Mouse (Mus musculus) myocyte (in vitro differentiated cells): ENCODE data around the gene Kif2a. TPM values are rescaled to one million over a fixed set of nuclear protein-coding genes. Genes with fewer than 3 reads are reported as not detected.
"Not testable (repeated sequence)": the region's sequence is repeated elsewhere in the genome, so short reads cannot be mapped to it uniquely, and the experiment has no call there.

ENCODE experiments used
- H3K27me3 ChIP-seq: one replicate; pipeline ENCODE4 v1.6.1; 2011; ENCODE audit not compliant: control insufficient read depth, insufficient read depth, insufficient read length
- H3K36me3 ChIP-seq: one replicate; pipeline ENCODE4 v1.6.1; 2011; ENCODE audit not compliant: control insufficient read depth, insufficient read depth
- H3K4me2 ChIP-seq: one replicate; pipeline ENCODE4 v1.6.1; 2011; ENCODE audit warnings: low read depth, control low read depth
- H3K4me3 ChIP-seq: one replicate; pipeline ENCODE4 v1.5.1; 2011; ENCODE audit warnings: mild to moderate bottlenecking, control low read depth, moderate library complexity
- H3K79me2 ChIP-seq: one replicate; pipeline ENCODE4 v1.6.1; 2011; ENCODE audit not compliant: control insufficient read depth, insufficient read depth
- H3ac ChIP-seq: one replicate; pipeline ENCODE4 v1.6.1; 2011; ENCODE audit not compliant: control insufficient read depth, insufficient read length
- CEBPB ChIP-seq: IDR thresholded peaks from 2 replicates; pipeline ENCODE4 v1.6.1; 2011; ENCODE audit warnings: mild to moderate bottlenecking, moderate library complexity; ENCODE audit not compliant: poor library complexity, insufficient read depth, severe bottlenecking
- E2F4 ChIP-seq: IDR thresholded peaks from one replicate; pipeline ENCODE4 v1.6.1; 2011; ENCODE audit warnings: mild to moderate bottlenecking, control low read depth, moderate library complexity; ENCODE audit not compliant: insufficient read depth
- MAX ChIP-seq: IDR thresholded peaks from one replicate; pipeline ENCODE4 v1.6.1; 2011; ENCODE audit warnings: low read depth, mild to moderate bottlenecking, control low read depth
- MYOD1 ChIP-seq, 3 experiments: IDR thresholded peaks; one replicate each; pipeline ENCODE4 v1.6.1; 2011; ENCODE audit warnings: control low read depth in 2 of 3, low read depth in 2 of 3, mild to moderate bottlenecking in 2 of 3, moderate library complexity in 1 of 3; ENCODE audit not compliant: insufficient read length in 2 of 3, control insufficient read depth in 1 of 3
- MYOG ChIP-seq, 3 experiments: IDR thresholded peaks; one replicate each; pipeline ENCODE4 v1.6.1; 2011; ENCODE audit warnings: control low read depth in 2 of 3, low read depth in 2 of 3, mild to moderate bottlenecking in 2 of 3; ENCODE audit not compliant: insufficient read length in 2 of 3, control insufficient read depth in 1 of 3, insufficient read depth in 1 of 3
- POLR2A ChIP-seq: IDR thresholded peaks from one replicate; pipeline ENCODE4 v1.6.1; 2011; ENCODE audit warnings: low read depth, mild to moderate bottlenecking, control low read depth, moderate library complexity; ENCODE audit not compliant: insufficient read length
- POLR2AphosphoS2 ChIP-seq: IDR thresholded peaks from one replicate; pipeline ENCODE4 v1.6.1; 2011; ENCODE audit warnings: low read depth, control low read depth; ENCODE audit not compliant: insufficient read length
- REST ChIP-seq: IDR thresholded peaks from one replicate; pipeline ENCODE4 v1.6.1; 2011; ENCODE audit warnings: mild to moderate bottlenecking, control low read depth, moderate library complexity; ENCODE audit not compliant: insufficient read depth, insufficient read length
- SRF ChIP-seq: IDR thresholded peaks from one replicate; pipeline ENCODE4 v1.6.1; 2011; ENCODE audit warnings: low read depth; ENCODE audit not compliant: control insufficient read depth, insufficient read length
- TCF12 ChIP-seq: IDR thresholded peaks from one replicate; pipeline ENCODE4 v1.6.1; 2011; ENCODE audit warnings: mild to moderate bottlenecking, control low read depth; ENCODE audit not compliant: poor library complexity, insufficient read depth, severe bottlenecking
- TCF3 ChIP-seq: IDR thresholded peaks from one replicate; pipeline ENCODE4 v1.6.1; 2011; ENCODE audit warnings: low read depth, control low read depth; ENCODE audit not compliant: insufficient read length
- USF1 ChIP-seq: IDR thresholded peaks from one replicate; pipeline ENCODE4 v1.6.1; 2011; ENCODE audit warnings: low read depth, mild to moderate bottlenecking, control low read depth, moderate library complexity
- polyA plus RNA-seq: library from polyadenylated mRNA; unstranded; fragments of >200 nt; fragmentation: generic; extraction: Trizol; gene quantifications from one replicate; pipeline ENCODE4 v1.2.1, GENCODE M21; 2012; ENCODE audit warnings: missing spikeins

Kif2a gene
- polyA plus RNA-seq, 1 experiment: 14.9 TPM

DNA sequence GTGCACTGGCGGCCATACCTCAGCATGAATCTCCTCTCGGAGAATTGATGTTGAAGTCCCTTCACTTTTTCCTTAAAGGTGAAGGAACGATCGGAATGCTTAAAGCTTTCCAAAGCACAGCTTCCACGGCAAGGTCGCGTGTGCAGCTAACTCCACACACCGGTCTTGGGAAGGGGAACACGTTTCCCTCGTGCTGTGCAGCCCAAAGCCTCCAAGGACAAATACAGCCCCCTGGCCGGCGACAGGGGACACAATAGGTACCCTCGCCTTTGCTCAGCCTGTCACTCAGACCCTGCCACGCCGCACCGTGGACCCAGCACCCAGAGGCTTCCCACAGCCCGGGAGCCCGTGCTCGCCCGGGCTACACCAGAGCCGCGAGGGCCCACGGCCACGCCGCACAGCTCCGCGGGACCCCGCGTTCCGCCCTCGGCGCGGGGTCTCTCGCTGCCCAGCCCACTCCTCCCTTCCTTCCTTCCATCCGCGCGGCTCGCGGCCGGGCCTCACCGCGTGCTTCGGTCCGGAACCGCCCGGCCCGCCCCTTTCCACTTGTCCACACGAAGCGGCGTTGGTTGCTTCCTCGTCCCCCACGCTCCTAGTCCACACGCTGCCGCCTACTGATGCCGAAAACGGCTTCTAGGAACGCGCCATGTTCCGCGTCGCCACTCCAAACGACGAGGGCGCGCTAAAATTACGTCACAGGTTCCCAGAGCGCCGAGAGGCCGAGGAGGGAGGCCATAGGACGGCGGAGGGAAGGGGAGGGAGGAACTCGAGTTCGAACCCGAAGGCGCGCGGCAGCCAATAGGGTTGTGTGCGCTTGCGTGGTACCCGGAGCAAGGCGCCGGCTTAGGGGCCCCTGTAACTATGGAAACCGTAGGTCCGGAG is 85.4 kb downstream of the Kif2a start, which contains the start of gene Ipo11:
Gene Ipo11 (minus strand): TSS at position 703 of the 882 bp plus-strand sequence.
- Histone ChIP-seq H3K4me2 (peak within 1 kb of the TSS; percentile 97), H3K36me3 (no peaks in the 10 kb centered on the region), H3ac (peak within 1 kb of the TSS; percentile 47), H3K27me3 (no peaks in the 10 kb centered on the region), H3K79me2 (peaks cover 50% of the 10 kb centered on the region), H3K4me3 (peak within 1 kb of the TSS; percentile 80)
- TF ChIP-seq E2F4 (peak; percentile 92), POLR2AphosphoS2 (peak; percentile 53), MAX (no peak), TCF12 (no peak), CEBPB (no peak), MYOD1 (IDR thresholded peaks at IDR 0.05; ENCODE audit: control insufficient read depth in 1 of 3, insufficient read length in 2 of 3, low read depth in 2 of 3) (no peak), USF1 (no peak), MYOG (IDR thresholded peaks at IDR 0.05; ENCODE audit: control insufficient read depth in 1 of 3, insufficient read depth in 1 of 3, insufficient read length in 2 of 3, low read depth in 2 of 3) (no peak), TCF3 (no peak), POLR2A (peak; percentile 72), SRF (peak; percentile 24), REST (no peak)

DNA sequence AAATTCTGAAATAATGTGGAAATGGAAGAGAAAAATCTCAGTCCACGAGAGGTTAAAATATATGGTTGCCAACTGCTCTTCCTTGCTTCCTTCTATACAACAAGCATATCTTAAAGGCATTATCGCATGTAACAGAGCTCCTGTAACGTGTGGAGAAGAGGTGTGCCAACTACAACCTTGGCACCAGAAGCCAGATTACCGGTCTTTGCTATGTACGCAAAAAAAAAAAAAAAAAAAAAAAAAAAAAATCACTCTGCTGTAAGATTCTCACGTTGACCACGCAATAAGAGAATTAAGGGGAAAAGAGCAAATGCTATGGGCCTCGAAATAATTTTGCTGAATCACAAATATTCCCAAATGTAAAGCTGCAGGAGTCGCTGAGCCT is 86.1 kb downstream of the Kif2a start:
- Histone ChIP-seq H3K79me2 (peaks cover 54% of the 10 kb centered on the region), H3K27me3 (no peaks in the 10 kb centered on the region), H3ac (peak overlapping the region; percentile 47), H3K36me3 (no peaks in the 10 kb centered on the region), H3K4me3 (peak overlapping the region; percentile 80), H3K4me2 (peak overlapping the region; percentile 97)
- no peak for TF ChIP-seq POLR2A
- TF ChIP-seq CEBPB: no peak
- TF ChIP-seq MAX: no peak
- no peak for TF ChIP-seq REST
- no peak for TF ChIP-seq TCF12
- no peak for TF ChIP-seq TCF3
- TF ChIP-seq MYOG (IDR thresholded peaks at IDR 0.05; ENCODE audit: control insufficient read depth in 1 of 3, insufficient read depth in 1 of 3, insufficient read length in 2 of 3, low read depth in 2 of 3): no peak
- no peak for TF ChIP-seq MYOD1 (IDR thresholded peaks at IDR 0.05; ENCODE audit: control insufficient read depth in 1 of 3, insufficient read length in 2 of 3, low read depth in 2 of 3)
- TF ChIP-seq SRF: no peak

GRCm38 (mm10) chr13:106929201-106929600 is 92.7 kb downstream of the Kif2a start:
- H3K36me3 ChIP-seq: no peaks in the 10 kb centered on the region
- H3K4me3 ChIP-seq: no peak overlapping the region
- H3ac ChIP-seq: no peak overlapping the region
- H3K27me3 ChIP-seq: no peaks in the 10 kb centered on the region
- H3K79me2 ChIP-seq: peaks cover 56% of the 10 kb centered on the region
- H3K4me2 ChIP-seq: no peak overlapping the region
- no peak for TF ChIP-seq POLR2A
- no peak for TF ChIP-seq REST
- TF ChIP-seq CEBPB: no peak
- no peak for TF ChIP-seq TCF3
- TF ChIP-seq TCF12: no peak
- TF ChIP-seq SRF: no peak
- no peak for TF ChIP-seq MYOD1 (IDR thresholded peaks at IDR 0.05; ENCODE audit: control insufficient read depth in 1 of 3, insufficient read length in 2 of 3, low read depth in 2 of 3)
- TF ChIP-seq MAX: no peak
- TF ChIP-seq USF1: no peak
- no peak for TF ChIP-seq POLR2AphosphoS2
- no peak for TF ChIP-seq E2F4
- no peak for TF ChIP-seq MYOG (IDR thresholded peaks at IDR 0.05; ENCODE audit: control insufficient read depth in 1 of 3, insufficient read depth in 1 of 3, insufficient read length in 2 of 3, low read depth in 2 of 3)

DNA sequence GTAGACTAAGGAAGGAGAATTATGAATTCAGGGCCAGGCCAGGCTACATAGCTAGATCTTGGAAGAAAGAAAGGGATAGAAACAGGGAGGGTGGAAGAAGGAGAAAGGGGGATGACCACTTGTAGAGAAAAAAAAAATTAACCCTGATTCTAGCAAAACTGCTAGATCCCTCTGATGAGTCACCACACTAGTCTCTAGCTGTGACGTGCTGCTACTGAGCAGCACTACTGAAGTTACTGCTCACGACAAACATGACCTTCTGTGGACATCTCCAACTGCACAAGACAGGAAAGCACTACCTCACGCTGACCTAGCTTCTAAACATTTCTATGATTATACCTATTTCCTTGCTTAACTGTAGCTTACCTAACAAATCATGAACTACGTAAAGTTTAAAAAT is 93.6 kb downstream of the Kif2a start:
- Histone ChIP-seq H3K36me3 (no peaks in the 10 kb centered on the region), H3ac (no peak overlapping the region), H3K79me2 (peaks cover 46% of the 10 kb centered on the region), H3K4me3 (no peak overlapping the region), H3K4me2 (no peak overlapping the region), H3K27me3 (no peaks in the 10 kb centered on the region)
- no peak for TF ChIP-seq CEBPB
- TF ChIP-seq SRF: no peak
- no peak for TF ChIP-seq MAX
- no peak for TF ChIP-seq E2F4
- TF ChIP-seq MYOD1 (IDR thresholded peaks at IDR 0.05; ENCODE audit: control insufficient read depth in 1 of 3, insufficient read length in 2 of 3, low read depth in 2 of 3): no peak
- TF ChIP-seq POLR2A: no peak
- TF ChIP-seq TCF3: no peak

- not testable (repeated sequence) for H3ac ChIP-seq, H3K36me3 ChIP-seq, H3K4me2 ChIP-seq, H3K4me3 ChIP-seq, H3K27me3 ChIP-seq
- H3K79me2 ChIP-seq: peaks cover 25% of the 10 kb centered on the region
Measured at GRCm38 (mm10) chr13:106925921-106926320, 96.0 kb downstream of the Kif2a start.
